Mouse (Mus musculus) heart, adult 2 months (tissue): ENCODE data around the gene Hoxb4. TPM values are rescaled to one million over a fixed set of nuclear protein-coding genes. Genes with fewer than 3 reads are reported as not detected.

Source experiments
- DNase-seq, 2 experiments: peaks; one replicate each; pipeline ENCODE4 v3.0.0; 2021
- H3K27ac ChIP-seq: fragments of 200-600 bp; 2 replicates; pipeline ENCODE4 v1.8.1; 2022
- H3K27me3 ChIP-seq: fragments of 200-500 bp; 2 replicates; pipeline ENCODE4 v1.6.1; 2012; ENCODE audit warnings: mild to moderate bottlenecking, low read length, inconsistent platforms, mixed read lengths; ENCODE audit not compliant: control insufficient read depth, insufficient read depth
- H3K36me3 ChIP-seq: fragments of 200-500 bp; 2 replicates; pipeline ENCODE4 v1.6.1; 2012; ENCODE audit warnings: low read length, inconsistent platforms; ENCODE audit not compliant: control insufficient read depth, insufficient read depth
- H3K4me1 ChIP-seq: fragments of 200-500 bp; 2 replicates; pipeline ENCODE4 v1.6.1; 2011; ENCODE audit warnings: low read length; ENCODE audit not compliant: control insufficient read depth, insufficient read depth
- H3K4me3 ChIP-seq: fragments of 200-600 bp; 2 replicates; pipeline ENCODE4 v1.8.1; 2022
- H3K79me2 ChIP-seq: fragments of 200-500 bp; replicated peaks from 2 replicates; pipeline ENCODE4 v1.6.1; 2012; ENCODE audit warnings: mild to moderate bottlenecking, inconsistent platforms, low read length, moderate library complexity, mixed read lengths; ENCODE audit not compliant: control insufficient read depth, insufficient read depth
- H3K9ac ChIP-seq: fragments of 200-500 bp; 2 replicates; pipeline ENCODE4 v1.6.1; 2012; ENCODE audit warnings: low read depth, mild to moderate bottlenecking, control low read depth, inconsistent platforms, low read length, mixed read lengths
- CTCF ChIP-seq: fragments of 200-600 bp; IDR thresholded peaks from 2 replicates; pipeline ENCODE4 v1.8.1; 2022; ENCODE audit warnings: antibody characterized with exemption, mild to moderate bottlenecking, moderate library complexity
- EP300 ChIP-seq: fragments of 200-500 bp; IDR thresholded peaks from 2 replicates; pipeline ENCODE4 v1.6.1; 2011; ENCODE audit warnings: low read depth, low read length, control low read depth; ENCODE audit not compliant: insufficient read depth
- POLR2A ChIP-seq: fragments of 200-500 bp; IDR thresholded peaks from 2 replicates; pipeline ENCODE4 v1.6.1; 2011; ENCODE audit warnings: mild to moderate bottlenecking, low read depth, low read length, control low read depth; ENCODE audit not compliant: insufficient read depth
- WGBS: fragments of 180-500 bp; shearing (Covaris S2); methylation state at CpG from one replicate; pipeline ENCODE4 v1.1.7; 2018; 5-methylcytosine and 5-hydroxymethylcytosine counted together
- intact Hi-C: fragments of 180-260 bp; cut with DNase I; formaldehyde crosslinking; loops from one replicate; pipeline ENCODE4 v1.15.1; 2025
- polyA plus RNA-seq: library from polyadenylated mRNA; depleted of rRNA; stranded (reverse); fragments of >200 nt; gene quantifications from 2 replicates; pipeline ENCODE4 v1.2.3, GENCODE M21; 2012
- total RNA-seq, 2 experiments: library from RNA; stranded (reverse); gene quantifications; 2 replicates each; pipeline ENCODE4 v1.2.3; 2021

The Hoxb4 gene
- total and polyA plus RNA-seq, 3 experiments: 0.63 to 1.1 (median 0.75) TPM

GRCm38 (mm10) chr11:96287411-96287810 is 30.7 kb upstream of the Hoxb4 start:
- no peak for DNase-seq
- 5% methylated on average over 9 of the region's 9 CpGs for WGBS
- H3K27me3 ChIP-seq: peaks cover 49% of the 10 kb centered on the region
- intact Hi-C loops: loop anchor here (10.0 kb wide), 2 partner anchors 283 to 437 kb away; partner anchors contain the start of gene Igf2bp1
- no peaks in the 10 kb centered on the region for H3K79me2 ChIP-seq
- no peak overlapping the region for H3K9ac ChIP-seq
- H3K4me3 ChIP-seq: no peak overlapping the region
- TF ChIP-seq POLR2A: no peak
- no peak for TF ChIP-seq EP300
- TF ChIP-seq CTCF: no peak
- no peak overlapping the region for H3K27ac ChIP-seq
- H3K4me1 ChIP-seq: peaks cover 1% of the 10 kb centered on the region; the same call in 1 of the 2 replicates
- no peaks in the 10 kb centered on the region for H3K36me3 ChIP-seq

GRCm38 (mm10) chr11:96288455-96289221 is 29.4 kb upstream of the Hoxb4 start:
- no peaks in the 10 kb centered on the region for H3K36me3 ChIP-seq
- no peak for DNase-seq
- 14% methylated on average over 1 of the region's 1 CpGs for WGBS
- TF ChIP-seq CTCF (no peak), EP300 (no peak), POLR2A (no peak)
- intact Hi-C loops: loop anchor here (10.0 kb wide), 2 partner anchors 284 to 436 kb away; partner anchors contain the start of gene Igf2bp1
- peaks cover 50% of the 10 kb centered on the region for H3K27me3 ChIP-seq
- no peak overlapping the region for H3K27ac ChIP-seq
- H3K4me3 ChIP-seq: no peak overlapping the region
- peaks cover 1% of the 10 kb centered on the region; the same call in 1 of the 2 replicates for H3K4me1 ChIP-seq
- H3K79me2 ChIP-seq: no peaks in the 10 kb centered on the region
- no peak overlapping the region for H3K9ac ChIP-seq

DNA sequence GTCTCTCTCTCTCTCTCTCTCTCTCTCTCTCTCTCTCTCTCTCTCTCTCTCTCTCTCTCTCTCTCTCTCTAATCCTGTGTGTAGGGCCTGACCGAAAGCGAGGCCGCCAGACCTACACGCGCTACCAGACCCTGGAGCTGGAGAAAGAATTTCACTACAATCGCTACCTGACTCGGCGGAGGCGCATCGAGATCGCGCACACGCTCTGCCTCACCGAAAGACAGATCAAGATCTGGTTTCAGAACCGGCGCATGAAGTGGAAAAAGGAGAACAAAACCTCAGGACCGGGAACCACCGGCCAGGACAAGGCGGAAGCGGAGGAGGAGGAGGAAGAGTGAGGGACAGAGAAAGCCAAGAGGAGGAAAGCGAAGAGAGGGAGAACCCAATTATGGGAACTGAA is 28.8 kb upstream of the Hoxb4 start:
- Histone ChIP-seq H3K79me2 (no peaks in the 10 kb centered on the region), H3K27ac (no peak overlapping the region), H3K9ac (no peak overlapping the region), H3K36me3 (no peaks in the 10 kb centered on the region), H3K4me3 (no peak overlapping the region), H3K27me3 (peaks cover 49% of the 10 kb centered on the region), H3K4me1 (no peaks in the 10 kb centered on the region; the same call in 1 of the 2 replicates)
- TF ChIP-seq EP300 (no peak), POLR2A (no peak), CTCF (no peak)
- DNase-seq: no peak
- intact Hi-C loops: loop anchor here (10.0 kb wide), 2 partner anchors 284 to 436 kb away; partner anchors contain the start of gene Igf2bp1
- 6% methylated on average over 21 of the region's 21 CpGs for WGBS

- no peak overlapping the region for H3K27ac ChIP-seq
- TF ChIP-seq CTCF: no peak
- no peak for TF ChIP-seq EP300
- TF ChIP-seq POLR2A: no peak
- H3K9ac ChIP-seq: no peak overlapping the region
- WGBS: 20% methylated on average over 6 of the region's 6 CpGs
- intact Hi-C loops: loop anchor here (10.0 kb wide), 2 partner anchors 285 to 435 kb away; partner anchors contain the start of gene Igf2bp1
- no peaks in the 10 kb centered on the region for H3K36me3 ChIP-seq
- DNase-seq: no peak
- no peaks in the 10 kb centered on the region for H3K79me2 ChIP-seq
- no peaks in the 10 kb centered on the region; the same call in 1 of the 2 replicates for H3K4me1 ChIP-seq
- no peak overlapping the region for H3K4me3 ChIP-seq
- H3K27me3 ChIP-seq: peaks cover 48% of the 10 kb centered on the region
Observed at GRCm38 (mm10) chr11:96289837-96290236, 28.2 kb upstream of the Hoxb4 start.

- 29% methylated on average over 17 of the region's 17 CpGs for WGBS
- H3K4me1 ChIP-seq: no peaks in the 10 kb centered on the region
- DNase-seq: no peak
- no peak overlapping the region for H3K27ac ChIP-seq
- no peaks in the 10 kb centered on the region for H3K36me3 ChIP-seq
- H3K4me3 ChIP-seq: no peak overlapping the region
- TF ChIP-seq CTCF: no peak
- TF ChIP-seq EP300: no peak
- TF ChIP-seq POLR2A: no peak
- H3K79me2 ChIP-seq: no peaks in the 10 kb centered on the region
- H3K27me3 ChIP-seq: peaks cover 47% of the 10 kb centered on the region
- intact Hi-C loops: no loop called here
- no peak overlapping the region for H3K9ac ChIP-seq
Observed at GRCm38 (mm10) chr11:96290705-96291355, 27.2 kb upstream of the Hoxb4 start.
